Mouse (Mus musculus) inflammation-experienced regulatory T-cells, adult 6 months (primary cell): ENCODE results near the gene Tunar. TPM values are rescaled to one million over a fixed set of nuclear protein-coding genes. Genes with fewer than 3 reads are reported as not detected.

Experiments used
- ATAC-seq: one replicate; pipeline ENCODE4 v1.8.0; 2017
- polyA plus RNA-seq, 3 experiments: library from polyadenylated mRNA; unstranded; fragments of 100-300 nt; shearing (Covaris generic); gene quantifications; one replicate each; pipeline ENCODE4 v1.2.1; 2017

Tunar gene
- not detected for polyA plus RNA-seq

- ATAC-seq = no peak
Measured at GRCm38 (mm10) chr12:105333570-105333969, at the start of gene Tunar. Gene Tunar (plus strand): TSS chr12:105333870.

- ATAC-seq = no peak
Measured at GRCm38 (mm10) chr12:105312571-105313035, 21.1 kb upstream of the Tunar start.

- ATAC-seq = no peak
Measured at GRCm38 (mm10) chr12:105314328-105314727, 19.3 kb upstream of the Tunar start.

- ATAC-seq = no peak
Measured at GRCm38 (mm10) chr12:105322160-105322559, 11.5 kb upstream of the Tunar start.

GRCm38 (mm10) chr12:105327051-105327450 is 6.6 kb upstream of the Tunar start:
- ATAC-seq = no peak

GRCm38 (mm10) chr12:105328396-105328795 is 5.3 kb upstream of the Tunar start:
- no peak for ATAC-seq

GRCm38 (mm10) chr12:105336094-105336420 is 2.4 kb downstream of the Tunar start:
- ATAC-seq = no peak

GRCm38 (mm10) chr12:105336421-105337289 is 3.0 kb downstream of the Tunar start:
- ATAC-seq = no peak

- no peak for ATAC-seq
Measured at GRCm38 (mm10) chr12:105337290-105338005, 3.8 kb downstream of the Tunar start.

- ATAC-seq = no peak
Measured at GRCm38 (mm10) chr12:105338256-105338977, 4.7 kb downstream of the Tunar start.

- ATAC-seq = no peak
Measured at GRCm38 (mm10) chr12:105341523-105341922, 7.9 kb downstream of the Tunar start.

GRCm38 (mm10) chr12:105344460-105344859 is 10.8 kb downstream of the Tunar start:
- no peak for ATAC-seq

GRCm38 (mm10) chr12:105346861-105347260 is 13.2 kb downstream of the Tunar start:
- no peak for ATAC-seq

GRCm38 (mm10) chr12:105347261-105347660 is 13.6 kb downstream of the Tunar start:
- no peak for ATAC-seq

- no peak for ATAC-seq
Measured at GRCm38 (mm10) chr12:105354266-105354665, 20.6 kb downstream of the Tunar start.

- no peak for ATAC-seq
Measured at GRCm38 (mm10) chr12:105354772-105355171, 21.1 kb downstream of the Tunar start.

GRCm38 (mm10) chr12:105356781-105357180 is 23.1 kb downstream of the Tunar start:
- ATAC-seq = no peak

- no peak for ATAC-seq
Measured at GRCm38 (mm10) chr12:105363648-105364047, 30.0 kb downstream of the Tunar start.

- no peak for ATAC-seq
Measured at GRCm38 (mm10) chr12:105374564-105374963, 40.9 kb downstream of the Tunar start.

GRCm38 (mm10) chr12:105376976-105377375 is 43.3 kb downstream of the Tunar start:
- no peak for ATAC-seq

- ATAC-seq = no peak
Measured at GRCm38 (mm10) chr12:105382733-105383132, 49.1 kb downstream of the Tunar start.

GRCm38 (mm10) chr12:105394671-105395070 is 61.0 kb downstream of the Tunar start:
- ATAC-seq = no peak

- ATAC-seq = no peak
Measured at GRCm38 (mm10) chr12:105398172-105398571, 64.5 kb downstream of the Tunar start.
